Mouse (Mus musculus): ENCODE measurements around the gene 4930583I09Rik. TPM values are rescaled to one million over a fixed set of nuclear protein-coding genes. Genes with fewer than 3 reads are reported as not detected.

4930583I09Rik gene
- polyA plus RNA-seq, 1 experiment from 2014 or later = not detected

- Histone ChIP-seq H3K36me3 (no peaks in the 10 kb centered on the region), H3K27ac (no peak overlapping the region), H3K27me3 (ENCODE audit: low read depth, poor library complexity, severe bottlenecking) (no peaks in the 10 kb centered on the region), H3K4me1 (peaks cover 8% of the 10 kb centered on the region; the same call in 1 of the 2 replicates), H3K4me3 (no peak overlapping the region), H3K9me3 (replicated peaks) (no peaks in the 10 kb centered on the region)
- WGBS = 86% methylated on average over 13 of the region's 13 CpGs
- no peak for DNase-seq (ENCODE audit: low spot score)
Observed at GRCm38 (mm10) chr17:64788301-64788700, 47.6 kb downstream of the 4930583I09Rik start.

DNA sequence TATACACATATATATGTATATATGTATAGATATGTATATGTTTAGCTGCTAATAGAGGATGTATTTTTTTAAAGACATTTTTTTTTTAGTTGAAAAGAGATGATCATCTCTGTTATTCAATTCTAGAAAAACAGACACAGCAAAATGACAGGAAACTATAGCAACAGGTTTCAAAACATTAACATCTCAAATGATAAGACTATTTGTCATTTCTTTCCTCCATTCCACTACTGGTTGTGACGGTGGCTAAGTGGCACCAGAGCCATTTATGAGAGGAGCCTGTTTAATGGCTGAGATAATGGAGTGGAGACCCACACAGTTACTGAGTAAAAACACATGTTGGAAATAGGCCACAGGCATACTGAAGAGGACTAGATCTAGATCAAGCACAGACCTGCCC lies 49.9 kb downstream of the 4930583I09Rik start:
- H3K27me3 ChIP-seq (ENCODE audit: low read depth, poor library complexity, severe bottlenecking) = no peaks in the 10 kb centered on the region
- peaks cover 11% of the 10 kb centered on the region; the same call in 1 of the 2 replicates for H3K4me1 ChIP-seq
- 14% methylated on average over 1 of the region's 1 CpGs for WGBS
- no peaks in the 10 kb centered on the region for H3K9me3 ChIP-seq (replicated peaks)
- H3K36me3 ChIP-seq = no peaks in the 10 kb centered on the region
- no peak overlapping the region for H3K4me3 ChIP-seq
- no peak overlapping the region for H3K27ac ChIP-seq
- no peak for DNase-seq (ENCODE audit: low spot score)

Other genes starting within 250 kb of the 4930583I09Rik start
- 5.1 and 5.7 TPM in 2 replicates for gene Man2a1, start 235.3 kb downstream of the 4930583I09Rik start, polyA plus RNA-seq (2016; fragmentation: Nextera tagmentation; extraction: Ambion mirVana)

All from limb, embryonic 10.5 days (tissue).